Mouse (Mus musculus) spleen, postnatal 4 days (tissue): ENCODE measurements around the gene Abcf3.

ENCODE experiments used
- DNase-seq, 2 experiments: peaks; one replicate each; pipeline ENCODE4 v3.0.0; 2022; ENCODE audit warnings: low spot score in 2 of 2

Gene Abcf3

DNA sequence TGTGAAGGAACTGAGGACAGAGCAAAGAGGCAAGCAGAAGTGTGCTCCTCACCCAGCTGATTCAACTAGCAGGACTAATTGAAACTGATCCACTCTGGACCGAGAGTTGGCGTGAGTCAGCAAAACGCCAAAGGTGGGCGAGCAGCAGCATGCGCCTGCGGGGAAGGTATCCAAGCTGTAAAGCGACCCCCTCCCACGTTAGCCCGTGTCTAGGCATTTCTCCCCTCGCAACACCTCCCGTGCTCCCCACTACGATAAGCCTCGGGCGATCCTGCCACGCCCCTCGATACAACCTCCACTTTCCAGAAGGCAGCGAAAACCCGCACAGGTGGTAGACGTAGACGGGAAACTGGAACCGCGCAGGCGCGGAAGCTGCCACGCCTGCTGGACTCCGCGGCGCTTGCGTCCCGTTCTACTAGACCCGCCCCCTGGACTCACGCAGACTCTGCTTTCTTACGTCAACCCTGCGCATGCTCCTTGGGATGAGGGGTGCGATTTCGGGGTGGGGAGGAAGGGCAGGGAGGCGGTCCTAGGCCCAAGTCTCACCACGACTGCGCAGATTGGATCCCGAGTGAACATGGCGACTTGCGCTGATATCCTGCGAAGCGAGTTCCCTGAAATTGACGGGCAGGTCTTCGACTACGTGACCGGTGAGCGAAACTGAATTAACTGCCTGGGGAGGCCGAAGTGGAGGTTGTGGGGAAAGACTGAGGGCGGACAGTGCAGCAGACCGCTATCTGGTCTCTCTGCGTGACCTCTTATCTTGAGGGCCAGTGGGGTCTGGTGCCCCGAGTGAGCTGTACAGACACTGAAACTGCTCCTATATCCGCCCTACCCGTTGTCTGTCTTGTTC, at the start of gene Abcf3:
Gene Abcf3, plus strand, starts transcription at position 482 of the 853 bp plus-strand sequence.
- DNase-seq, result peak; percentile 98

DNA sequence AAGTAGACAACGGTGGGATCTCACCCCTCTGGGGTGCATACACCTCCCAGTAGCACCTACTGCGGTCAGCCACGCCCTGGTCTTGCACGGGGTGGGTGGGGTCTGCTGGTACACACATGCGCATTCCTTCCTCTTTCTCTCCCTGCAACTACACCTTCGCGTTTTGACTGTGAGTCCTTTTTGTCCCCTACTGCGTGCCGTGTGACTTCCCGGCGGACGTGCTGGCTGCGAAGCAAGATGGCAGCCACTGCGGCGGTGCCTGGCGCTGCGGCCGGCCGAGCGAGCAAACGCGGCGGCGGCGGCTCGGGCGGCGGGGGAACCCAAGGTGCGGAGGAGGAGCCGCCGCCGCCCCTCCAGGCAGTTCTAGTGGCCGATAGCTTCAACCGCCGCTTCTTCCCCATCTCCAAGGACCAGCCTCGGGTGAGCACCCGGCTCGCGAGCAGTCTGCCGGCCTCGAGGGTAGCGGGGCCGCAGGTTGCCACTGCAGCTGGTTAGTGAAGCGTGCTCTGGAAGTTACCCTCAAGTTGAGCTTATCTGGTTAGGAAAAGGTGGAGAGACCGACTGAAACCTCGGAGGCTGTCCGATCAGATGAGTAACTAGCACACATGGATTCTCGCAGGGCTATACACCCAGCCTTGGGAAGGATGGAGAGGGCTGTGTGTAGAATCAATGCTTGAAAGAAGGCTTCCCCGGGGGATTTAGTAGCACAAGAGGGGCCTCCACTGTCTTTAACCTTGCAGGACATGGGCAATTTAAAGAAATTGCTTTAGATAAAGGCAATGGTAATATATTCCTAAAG, 49.5 kb upstream of the Abcf3 start, which contains the start of gene Eif2b5:
Gene Eif2b5, plus strand, starts transcription at position 141 of the 799 bp plus-strand sequence.
- peak; percentile 90 to 91 for DNase-seq

DNA sequence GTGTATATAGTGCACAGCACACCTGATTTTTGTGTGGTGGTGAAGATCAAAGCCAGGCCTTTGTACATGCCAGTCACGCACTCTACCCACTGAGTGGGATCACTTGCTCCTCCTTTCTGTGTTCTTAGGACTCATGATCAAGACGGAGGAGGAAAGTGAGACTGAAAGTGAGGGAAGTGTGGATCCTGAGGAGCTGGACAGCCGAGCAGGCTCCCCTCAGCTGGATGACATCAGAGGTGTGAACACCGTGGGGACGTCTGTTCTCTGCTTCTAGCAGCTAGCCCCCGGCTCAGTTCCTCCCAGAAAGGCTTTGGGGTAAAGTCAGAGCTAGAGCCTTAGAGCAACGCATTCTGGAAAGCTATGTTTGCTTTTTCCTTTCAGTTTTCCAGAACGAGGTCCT, 42.4 kb upstream of the Abcf3 start:
- DNase-seq, result no peak

DNA sequence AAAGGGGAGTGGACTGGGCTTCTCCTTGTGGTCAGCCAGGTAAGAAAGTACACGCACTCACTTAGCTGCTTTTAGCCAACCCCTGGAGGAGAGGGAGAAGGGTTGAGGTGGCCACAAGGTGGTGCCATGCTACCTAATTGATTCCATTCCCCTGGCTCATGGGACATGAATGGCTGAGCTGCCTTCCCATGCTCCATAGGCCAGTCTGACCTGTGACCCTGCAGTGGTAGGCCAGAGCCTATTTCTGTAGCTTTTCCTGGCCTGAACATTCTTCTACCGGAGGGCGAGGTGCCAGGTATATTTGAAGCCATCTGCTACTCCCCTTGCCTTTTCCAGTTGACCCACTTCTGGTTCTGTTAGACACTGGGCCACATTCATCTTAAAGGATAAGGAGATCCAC, 39.0 kb upstream of the Abcf3 start:
- DNase-seq, result no peak

DNA sequence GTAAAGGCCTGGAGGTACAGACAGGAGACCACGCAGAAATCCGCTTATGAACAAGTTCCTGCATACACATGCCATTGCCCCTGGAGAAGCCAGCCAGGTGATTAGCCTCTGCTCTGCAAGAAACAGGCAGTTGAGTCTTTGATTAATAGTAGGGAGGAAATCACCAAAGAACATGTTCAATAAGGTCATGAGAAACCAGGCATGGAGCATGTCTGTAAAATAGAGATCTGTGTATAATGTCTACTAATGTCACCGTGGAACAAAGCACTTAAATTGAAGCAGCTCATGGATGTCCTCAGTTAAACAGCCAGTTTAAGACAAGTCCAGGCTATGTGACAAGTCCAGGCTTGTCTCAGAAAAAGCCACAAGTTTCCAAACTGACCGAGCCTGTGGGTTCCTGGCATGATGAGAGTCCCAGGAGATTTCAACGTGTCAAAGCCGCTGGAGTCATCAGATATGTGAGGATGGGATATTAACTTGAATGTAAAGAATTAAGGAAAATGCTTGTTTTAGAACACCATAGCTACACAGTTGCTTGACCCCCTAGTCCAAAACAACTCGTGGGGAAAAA, 37.0 kb upstream of the Abcf3 start:
- no peak for DNase-seq

DNA sequence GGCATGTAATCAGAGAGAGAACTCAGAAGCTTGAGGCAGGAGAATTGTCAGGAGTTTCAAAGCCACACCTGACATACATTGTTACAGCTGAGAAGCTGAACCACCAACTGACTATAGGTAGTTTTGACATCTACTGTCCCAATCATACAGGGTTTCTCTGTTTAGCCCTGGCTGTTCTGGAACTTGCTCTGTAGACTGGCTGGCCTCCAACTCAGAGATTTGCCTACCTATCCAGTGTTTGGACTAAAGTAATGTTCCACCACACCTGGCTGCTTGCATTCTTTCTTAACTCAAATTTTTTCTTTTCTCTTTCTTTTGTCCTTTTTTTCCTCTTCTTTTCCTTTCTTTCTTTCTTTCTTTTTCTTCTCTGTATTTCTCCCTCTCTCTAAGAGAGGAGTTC, 32.3 kb upstream of the Abcf3 start:
- no peak for DNase-seq

DNA sequence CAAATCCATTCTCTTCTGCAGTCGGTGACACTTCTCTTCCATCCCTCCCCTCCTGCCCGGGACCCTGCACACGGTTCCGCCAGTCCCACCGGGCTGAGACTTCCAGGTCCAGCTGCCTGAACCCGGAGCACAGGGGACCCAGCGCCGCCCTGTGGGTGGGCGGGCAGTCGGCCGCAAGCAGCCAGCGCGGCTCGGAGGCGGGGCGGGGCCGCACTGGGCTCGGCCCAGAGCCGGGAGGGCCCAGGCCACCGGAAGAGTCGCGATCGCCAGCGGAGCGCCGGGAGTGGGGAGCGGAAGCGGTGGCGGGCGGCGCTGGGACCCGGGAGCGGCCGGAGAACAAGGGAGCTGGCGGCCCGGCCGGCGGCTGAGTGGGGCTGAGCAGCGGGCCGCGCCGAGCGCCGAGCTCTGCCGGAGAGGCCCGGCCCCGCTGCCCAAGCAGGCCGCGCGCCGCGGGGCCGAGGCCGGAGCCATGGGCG, 31.6 kb upstream of the Abcf3 start, which contains the start of gene Dvl3:
Gene Dvl3, plus strand, starts transcription at position 257 of the 476 bp plus-strand sequence.
- peak; percentile 87 to 93 for DNase-seq

DNA sequence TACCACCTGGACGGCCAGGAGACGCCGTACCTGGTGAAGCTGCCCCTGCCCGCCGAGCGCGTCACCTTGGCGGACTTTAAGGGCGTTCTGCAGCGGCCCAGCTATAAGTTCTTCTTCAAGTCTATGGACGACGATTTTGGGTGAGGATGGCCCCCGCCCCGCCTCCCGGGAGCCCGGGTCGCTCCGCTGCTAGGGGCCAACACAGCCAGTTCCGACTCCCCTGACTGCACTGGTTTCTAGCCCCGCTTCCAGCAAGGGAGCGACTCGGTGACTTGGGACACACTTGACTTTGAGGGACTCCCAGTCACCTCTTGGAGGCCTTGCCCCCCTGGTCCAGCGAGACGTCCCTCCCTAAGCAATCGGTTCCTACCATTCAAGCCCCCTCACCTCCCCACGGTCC, 31.2 kb upstream of the Abcf3 start:
- peak; percentile 43 to 79 for DNase-seq

DNA sequence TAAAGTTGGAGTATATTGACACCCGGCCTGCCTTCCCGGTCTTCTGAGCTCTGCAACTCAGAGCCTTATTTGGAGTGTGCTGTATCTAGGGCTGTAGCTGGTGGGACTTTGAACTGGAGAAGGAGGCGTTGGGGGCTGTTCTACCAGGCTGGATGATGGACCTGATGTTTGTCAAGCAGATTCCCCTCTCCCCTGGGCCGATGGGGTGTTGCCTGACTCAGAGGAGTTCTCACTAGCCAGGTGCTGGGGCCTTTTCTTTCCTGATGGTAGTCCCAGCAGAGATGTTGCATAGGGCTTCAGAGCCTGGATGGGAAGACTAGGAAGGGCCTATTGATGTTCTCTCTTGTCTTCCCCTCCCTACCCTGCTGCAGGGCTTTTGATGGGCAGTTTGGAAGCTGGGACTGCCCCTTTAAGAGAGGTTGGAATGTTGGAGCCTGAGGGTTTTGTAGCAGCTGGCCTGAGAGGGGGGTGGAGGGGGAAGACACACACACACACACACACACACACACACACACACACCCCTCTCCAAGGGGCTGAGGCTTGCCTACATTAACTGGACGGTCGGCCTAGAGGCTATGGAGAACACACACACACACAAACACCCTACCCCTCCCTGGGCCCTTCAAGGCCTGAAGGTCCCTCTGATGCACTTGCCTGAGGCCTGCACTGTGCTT, 30.5 kb upstream of the Abcf3 start:
- DNase-seq, result no peak

DNA sequence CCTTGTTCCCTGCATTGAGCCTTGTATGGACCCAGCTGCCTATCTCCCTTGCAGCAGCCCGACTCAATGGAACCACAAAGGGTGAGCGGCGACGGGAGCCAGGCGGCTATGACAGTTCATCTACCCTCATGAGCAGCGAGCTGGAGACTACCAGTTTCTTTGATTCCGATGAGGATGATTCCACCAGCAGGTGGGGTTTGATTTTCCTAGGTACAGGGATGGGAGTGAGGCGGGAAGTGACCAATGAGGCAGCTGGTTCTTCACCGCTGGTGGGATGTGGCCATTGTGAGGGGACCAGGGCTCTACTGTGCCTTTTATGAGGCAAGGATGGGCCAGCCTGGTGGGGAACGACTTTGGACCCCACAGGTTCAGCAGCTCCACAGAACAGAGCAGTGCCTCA, 24.5 kb upstream of the Abcf3 start:
- DNase-seq, result no peak

DNA sequence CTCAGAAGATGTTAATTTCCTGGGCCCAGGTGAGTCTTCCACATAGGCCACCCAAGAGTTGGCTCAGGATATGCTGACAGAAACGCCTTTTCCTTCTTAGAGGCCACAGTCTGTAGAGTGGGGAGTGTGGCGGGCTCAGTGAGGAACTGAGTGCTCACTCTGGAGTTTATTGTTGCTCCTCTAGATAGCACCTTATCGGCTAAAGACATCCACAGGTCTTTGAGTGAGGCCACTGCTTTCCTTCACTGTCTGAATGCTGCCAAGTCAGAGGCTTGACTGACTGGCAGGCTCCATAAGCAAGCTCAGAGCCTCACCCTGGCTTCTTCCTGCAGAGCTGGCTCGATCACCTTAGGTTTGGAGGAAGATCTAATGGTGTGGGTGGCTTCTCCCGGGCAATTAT, 19.6 kb upstream of the Abcf3 start:
- DNase-seq, result no peak

DNA sequence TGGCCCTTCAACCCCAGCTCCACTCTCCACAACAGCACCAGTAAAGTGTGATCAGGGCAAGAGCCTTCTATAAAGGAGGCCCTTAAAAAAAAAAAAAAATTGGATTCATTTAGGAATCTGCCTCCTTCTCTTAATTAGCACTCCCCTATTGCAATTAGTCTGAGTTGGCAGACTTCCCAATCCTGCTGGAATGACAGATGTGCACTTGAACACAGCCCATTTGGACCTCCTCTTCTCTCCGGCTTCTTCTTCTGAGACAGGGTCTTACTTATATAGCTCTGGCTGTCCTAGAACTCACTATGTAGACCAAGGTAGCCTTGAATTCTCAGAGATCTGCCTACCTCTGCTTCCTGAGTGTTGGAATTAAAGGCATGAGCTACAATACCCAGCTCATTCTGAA, 19.0 kb upstream of the Abcf3 start:
- no peak for DNase-seq

DNA sequence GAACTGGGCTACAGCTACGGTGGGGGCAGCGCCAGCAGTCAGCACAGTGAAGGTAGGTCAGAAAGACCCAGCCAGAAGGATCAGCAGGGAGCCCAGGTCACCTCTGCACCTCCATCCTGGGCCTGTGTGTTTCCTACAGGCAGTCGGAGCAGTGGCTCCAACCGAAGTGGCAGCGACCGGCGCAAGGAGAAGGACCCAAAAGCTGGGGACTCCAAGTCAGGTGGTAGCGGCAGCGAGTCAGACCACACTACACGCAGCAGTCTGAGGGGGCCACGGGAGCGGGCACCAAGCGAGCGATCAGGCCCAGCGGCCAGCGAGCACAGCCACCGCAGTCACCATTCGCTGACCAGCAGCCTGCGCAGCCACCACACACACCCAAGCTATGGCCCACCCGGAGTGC, 17.4 kb upstream of the Abcf3 start:
- no peak for DNase-seq

DNA sequence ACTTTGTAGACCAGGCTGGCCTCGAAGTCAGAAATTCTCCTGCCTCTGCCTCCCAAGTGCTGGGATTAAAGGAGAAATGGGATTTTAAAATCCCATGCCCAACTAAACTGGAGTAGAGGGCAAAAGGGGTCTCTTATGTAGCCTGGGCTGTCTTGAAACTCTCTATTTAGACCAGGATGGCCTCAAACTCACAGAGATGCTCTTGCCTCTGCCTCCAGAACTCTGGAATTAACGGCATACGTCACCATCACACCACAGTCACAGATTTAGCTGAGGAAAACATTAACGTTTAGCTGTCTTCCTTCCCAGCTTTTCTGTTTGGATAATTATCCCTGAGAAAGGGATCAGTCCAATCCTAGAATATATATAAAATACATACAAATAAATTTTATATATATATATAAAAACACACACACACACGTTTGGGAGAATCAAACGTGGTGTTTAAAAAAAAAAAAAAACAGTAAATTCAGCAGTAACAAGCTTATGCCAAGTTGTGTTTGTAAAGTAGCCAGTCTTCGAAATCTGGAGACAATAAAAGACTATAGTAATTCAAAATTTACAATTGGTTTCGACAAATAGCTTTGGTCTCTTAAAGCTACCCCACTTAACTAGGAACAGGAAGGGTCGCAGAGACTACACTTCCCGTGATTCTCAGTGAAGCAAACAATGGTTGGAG, 13.6 kb upstream of the Abcf3 start:
- no peak for DNase-seq

DNA sequence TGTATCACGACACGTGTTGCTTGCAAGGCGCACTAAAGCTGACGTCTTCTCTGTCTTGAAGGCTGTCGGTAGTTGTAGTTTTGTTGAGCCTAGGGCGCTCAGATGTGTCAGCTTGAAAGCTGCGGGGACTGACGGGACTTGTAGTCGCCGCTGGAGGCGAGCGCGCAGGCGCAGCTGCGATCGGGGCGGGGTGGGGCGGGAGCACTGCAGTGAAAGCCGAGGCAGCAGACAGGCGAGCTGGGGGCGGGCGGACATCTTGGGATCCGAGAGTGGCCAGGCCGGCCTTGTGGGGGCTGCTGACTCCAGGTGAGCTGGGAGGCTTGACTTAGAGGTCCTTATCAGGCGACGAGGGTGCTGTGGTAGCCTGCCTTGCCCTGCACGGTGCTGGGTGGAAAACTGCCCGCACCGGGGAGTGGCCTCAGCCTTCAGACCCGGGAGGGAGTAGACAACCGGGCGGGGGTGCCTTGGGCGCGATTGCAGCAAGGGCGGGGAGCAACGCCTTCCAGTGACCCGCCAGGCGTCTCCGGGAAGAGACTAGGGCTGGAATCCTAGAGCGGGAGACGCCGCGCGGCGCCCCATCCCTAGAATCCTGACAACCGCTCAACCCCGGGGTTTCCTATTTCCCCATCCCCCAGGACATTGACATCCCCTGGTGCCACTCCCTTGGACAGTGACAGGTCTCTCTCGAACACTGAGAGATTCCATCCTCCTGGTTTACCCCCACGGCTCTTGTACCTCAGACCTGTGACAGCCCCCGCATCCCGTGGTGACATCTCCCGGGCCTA, 12.9 kb upstream of the Abcf3 start, which contains the start of gene Ap2m1:
Gene Ap2m1, plus strand, starts transcription at position 183 of the 785 bp plus-strand sequence.
- DNase-seq, result peak; percentile 92 to 95

DNA sequence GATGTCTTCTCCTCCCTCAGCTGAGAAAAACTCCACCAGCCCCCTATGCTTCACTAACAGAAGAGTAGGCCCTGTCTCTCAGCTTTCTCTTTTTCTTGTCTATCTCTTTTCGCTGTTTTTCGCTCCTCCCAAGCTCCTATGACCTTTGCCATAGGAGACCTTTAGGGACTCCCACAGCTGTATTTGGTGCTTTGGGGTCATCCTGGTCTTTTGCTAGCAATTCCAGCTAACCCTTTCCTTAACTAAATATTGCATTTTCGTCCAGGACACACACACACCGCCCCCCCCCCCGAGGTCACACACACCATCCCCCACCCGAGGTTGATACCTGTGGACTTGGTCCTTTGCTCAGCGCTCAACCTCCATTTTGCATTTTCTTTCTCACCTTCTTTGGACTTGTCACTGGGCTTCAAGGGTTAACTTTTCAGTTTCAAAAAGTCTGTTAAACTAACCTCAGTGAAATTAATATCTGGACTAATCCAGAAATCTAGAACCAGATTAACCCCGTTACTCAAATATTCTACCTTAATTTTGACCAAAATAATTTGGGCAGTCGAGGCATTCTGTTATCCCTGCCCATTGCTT, 12.2 kb upstream of the Abcf3 start:
- DNase-seq, result no peak

DNA sequence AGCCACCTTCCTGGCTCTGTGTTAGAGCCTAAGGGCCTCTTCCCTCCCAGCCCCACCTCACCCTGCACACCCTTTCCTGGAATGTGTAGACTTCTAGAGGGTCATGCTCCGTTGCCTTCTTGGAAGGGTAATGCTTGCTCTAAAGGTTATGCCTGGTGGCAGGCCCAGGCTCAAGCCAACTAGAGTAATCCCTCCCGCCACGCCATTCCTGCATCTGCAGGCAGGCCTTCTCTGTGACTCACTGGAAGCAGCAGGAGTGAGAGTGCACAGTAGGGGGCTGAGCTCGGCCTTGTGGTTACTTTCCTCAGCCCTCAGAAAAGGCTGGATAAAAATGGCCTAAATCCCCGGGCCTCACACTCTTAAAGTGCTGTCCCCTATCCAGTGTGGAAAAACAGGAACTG, 11.3 kb upstream of the Abcf3 start:
- no peak for DNase-seq

DNA sequence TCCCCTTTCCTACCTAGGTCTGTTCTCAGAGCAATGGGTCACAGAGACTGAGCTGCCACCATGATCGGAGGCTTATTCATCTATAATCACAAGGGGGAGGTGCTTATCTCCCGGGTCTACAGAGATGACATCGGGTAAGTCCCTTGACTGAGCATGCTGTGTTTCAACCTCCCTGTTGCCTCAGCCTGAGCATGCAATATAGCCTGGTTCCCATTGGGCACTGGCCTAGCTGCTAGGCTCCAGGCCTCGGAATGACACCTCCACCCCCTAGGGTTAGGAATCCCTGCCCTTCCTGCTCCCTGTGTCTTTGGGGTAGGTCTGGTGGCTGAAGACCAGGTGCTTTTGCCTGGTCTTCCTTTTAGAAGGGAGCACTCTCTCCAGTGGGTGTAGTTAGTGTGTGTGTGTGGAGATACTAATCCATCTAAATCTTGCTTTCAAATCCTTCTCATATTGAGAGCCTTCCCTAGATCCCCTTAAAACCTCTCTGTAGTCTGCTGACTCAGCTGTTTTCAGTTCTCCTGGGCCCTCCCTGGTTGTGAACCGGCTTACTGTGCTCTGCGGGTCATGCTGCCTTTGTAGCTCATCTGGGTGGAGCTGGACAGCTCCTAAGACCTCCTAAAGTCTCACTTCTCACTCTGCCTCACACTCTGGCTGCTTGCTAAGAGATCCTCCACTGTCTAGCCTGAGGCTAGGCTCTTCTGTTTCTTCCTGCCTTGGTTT, 10.6 kb upstream of the Abcf3 start:
- DNase-seq, result no peak

DNA sequence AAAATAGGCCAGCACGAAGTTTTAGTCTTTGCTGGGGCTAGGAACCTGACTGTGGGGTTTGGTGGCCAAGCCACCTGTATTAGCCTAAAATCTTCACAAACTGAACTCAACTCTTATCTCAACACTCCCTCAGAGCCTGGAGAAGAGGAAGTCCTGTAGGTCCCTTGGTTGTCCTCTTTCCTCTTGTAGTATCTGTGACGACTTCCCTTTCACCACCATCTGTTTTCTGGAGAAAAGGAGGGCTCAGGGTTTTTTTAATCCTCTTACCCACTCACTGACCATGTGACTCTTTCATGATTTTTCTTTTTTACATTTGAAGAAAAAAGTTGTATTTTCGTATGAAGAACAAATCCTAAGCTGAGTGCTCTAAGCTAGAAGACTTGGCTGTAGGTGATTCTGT, 8.7 kb upstream of the Abcf3 start:
- DNase-seq, result no peak
